ENCODE assay signal across 33 mouse cellular contexts in the genomic region with DNA sequence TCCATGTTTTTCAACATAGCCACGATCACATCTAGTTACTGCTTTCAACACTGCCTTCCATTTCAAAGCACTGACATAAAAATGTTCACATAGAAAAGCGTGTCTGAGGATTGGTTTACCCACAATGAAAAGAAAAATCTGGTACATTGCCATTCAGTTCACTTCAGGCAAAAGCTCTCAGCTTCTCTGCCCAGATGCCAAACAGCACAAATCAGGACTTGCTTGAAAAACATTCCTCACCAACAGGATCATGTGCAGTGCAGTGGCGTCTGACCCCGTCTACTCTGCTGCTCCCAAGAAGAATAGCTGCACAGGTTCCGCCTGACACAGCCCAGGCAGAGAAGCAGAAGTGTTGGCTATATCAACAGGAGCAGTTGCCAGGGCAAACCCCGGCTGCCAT.
DNase-seq lines count a peak whose midpoint lies in the region; ATAC-seq lines count a peak whose summit lies in the region.
"Had no signal": no experiment of that assay in that cellular context is flagged by ENCODE, and none has a peak within 500 bp of the region (broad histone marks: within the 10 kb centered on the region; RNA-seq: fewer than 3 reads in every experiment).

No protein-coding gene starts in this region.

- no peak overlapping the region for H3K27ac ChIP-seq in embryonic facial prominence, embryonic 14.5 days (replicated peaks; ENCODE audit: low read depth, low read length)
- H3K27ac ChIP-seq: heart, embryonic 10.5 days; heart, embryonic 15.5 days; hindbrain, embryonic 14.5 days; limb, embryonic 10.5 days; limb, embryonic 15.5 days; liver, embryonic 13.5 days; midbrain, embryonic 12.5 days; neural tube, embryonic 12.5 days had no signal

- H3K4me2 ChIP-seq in embryonic facial prominence, embryonic 14.5 days (ENCODE audit: low read depth, low read length): no peak overlapping the region
- H3K4me2 ChIP-seq: heart, embryonic 15.5 days; hindbrain, embryonic 14.5 days; limb, embryonic 15.5 days; liver, embryonic 13.5 days; midbrain, embryonic 12.5 days; neural tube, embryonic 12.5 days had no signal

- H3K9ac ChIP-seq in embryonic facial prominence, embryonic 14.5 days (ENCODE audit: low read depth, low read length): no peak overlapping the region
- H3K9ac ChIP-seq: forebrain, postnatal 0 days; heart, embryonic 15.5 days; hindbrain, embryonic 14.5 days; limb, embryonic 15.5 days; liver, embryonic 13.5 days; midbrain, embryonic 12.5 days; neural tube, embryonic 12.5 days had no signal

- no peaks in the 10 kb centered on the region for H3K27me3 ChIP-seq in embryonic facial prominence, embryonic 14.5 days (replicated peaks; ENCODE audit: control insufficient read depth, insufficient read depth, low read length)
- H3K27me3 ChIP-seq: heart, embryonic 15.5 days; limb, embryonic 15.5 days; liver, embryonic 13.5 days; megakaryocyte, embryonic 14.5 days; midbrain, embryonic 12.5 days; neural tube, embryonic 12.5 days had no signal

- WGBS in embryonic facial prominence, embryonic 14.5 days: 60% methylated on average over 6 of the region's 6 CpGs

- H3K36me3 ChIP-seq in embryonic facial prominence, embryonic 14.5 days (ENCODE audit: control insufficient read depth, insufficient read depth, low read length): no peaks in the 10 kb centered on the region
- H3K36me3 ChIP-seq: heart, embryonic 10.5 days; heart, embryonic 15.5 days; limb, embryonic 10.5 days; limb, embryonic 15.5 days; liver, embryonic 13.5 days; midbrain, embryonic 12.5 days; neural tube, embryonic 12.5 days had no signal

- H3K4me3 ChIP-seq in embryonic facial prominence, embryonic 14.5 days (ENCODE audit: low read depth, low read length): no peak overlapping the region
- H3K4me3 ChIP-seq: heart, embryonic 10.5 days; heart, embryonic 15.5 days; limb, embryonic 10.5 days; limb, embryonic 15.5 days; liver, embryonic 13.5 days; megakaryocyte, embryonic 14.5 days; midbrain, embryonic 12.5 days; myocyte; neural tube, embryonic 12.5 days had no signal

- peak; percentile 7 for DNase-seq in embryo, embryonic 10 days (ENCODE audit: low spot score)
- DNase-seq in embryo, embryonic 11 days: no peak
- peak; percentile 1 to 8 for DNase-seq in urinary bladder, adult 18-20 months (ENCODE audit: low spot score in 2 of 2)
- no peak for DNase-seq in urinary bladder, postnatal 4 days (ENCODE audit: low spot score in 2 of 2)
- peak; percentile 54 for DNase-seq in embryonic facial prominence, embryonic 14.5 days (ENCODE audit: low spot score)
- no peak for DNase-seq in layer of hippocampus, adult 18-20 months (ENCODE audit: low spot score in 2 of 2)
- DNase-seq in adrenal gland, adult 8-10 months: no peak
- DNase-seq: adrenal gland, postnatal 25 days; cerebellum, adult 2 months; cerebellum, postnatal 36 days; forebrain, postnatal 0 days; gastrocnemius, postnatal 10 days; heart, adult 11 months; heart, postnatal 4 days; kidney, adult 18-20 months; layer of hippocampus, postnatal 36 days; liver, embryonic 13.5 days; lung, adult 18-20 months; lung, postnatal 4 days; right cerebral cortex, adult 18-20 months; spleen, adult 18-20 months; thymus, postnatal 14 days had no signal

- no peak for ATAC-seq in embryonic facial prominence, embryonic 14.5 days (ENCODE audit: low read depth)
- ATAC-seq: forebrain, postnatal 0 days; inflammation-experienced regulatory T-cells, adult 6 months; lung, postnatal 0 days had no signal

- H3K9me3 ChIP-seq in embryonic facial prominence, embryonic 14.5 days (ENCODE audit: control insufficient read depth, low read length): no peaks in the 10 kb centered on the region
- H3K9me3 ChIP-seq: heart, embryonic 10.5 days; heart, embryonic 15.5 days; limb, embryonic 10.5 days; limb, embryonic 15.5 days; liver, embryonic 13.5 days; megakaryocyte, embryonic 14.5 days; midbrain, embryonic 12.5 days; neural tube, embryonic 12.5 days had no signal

- no peaks in the 10 kb centered on the region; the same call in 1 of the 2 replicates for H3K4me1 ChIP-seq in embryonic facial prominence, embryonic 14.5 days (ENCODE audit: control insufficient read depth, insufficient read depth, low read length)
- H3K4me1 ChIP-seq: heart, embryonic 10.5 days; heart, embryonic 15.5 days; limb, embryonic 10.5 days; limb, embryonic 15.5 days; liver, embryonic 13.5 days; megakaryocyte, embryonic 14.5 days; midbrain, embryonic 12.5 days; neural tube, embryonic 12.5 days had no signal

Comparison
In these comparisons a context has a peak if more than half of its experiments do, and no peak if none do; other contexts are left out.
1. DNase-seq: peak in embryo, embryonic 10 days (single experiment), urinary bladder, adult 18-20 months (2 of 2) and embryonic facial prominence, embryonic 14.5 days (single experiment); none in embryo, embryonic 11 days (single experiment), urinary bladder, postnatal 4 days (0 of 2), layer of hippocampus, adult 18-20 months (0 of 2) and adrenal gland, adult 8-10 months (single experiment).